Mouse (Mus musculus) lung, embryonic 16.5 days (tissue): ENCODE measurements at regions not wholly inside any gene's neighbourhood (a gene's known extent, or its start where the extent isn't known, plus 50 kb on each side); places are given as distances from the start of the nearest gene placed in this dataset.
A peak's percentile ranks its signal among the peaks of the same experiment; 100 is the strongest.

Experiments
- ATAC-seq: fragments of 200-750 bp; cut with Nextera tagmentation; 2 replicates; pipeline ENCODE4 v1.8.0; 2017; ENCODE audit warnings: low read depth, mild to moderate bottlenecking, moderate library complexity
- H3K27ac ChIP-seq: fragments of 300-500 bp; sonication (generic); 2 replicates; pipeline ENCODE4 v1.5.1; 2014; ENCODE audit warnings: mild to moderate bottlenecking, control low read depth, low read length
- H3K27me3 ChIP-seq: fragments of 300-500 bp; sonication (generic); 2 replicates; pipeline ENCODE4 v1.6.1; 2014; ENCODE audit warnings: low read depth, low read length, mixed read lengths; ENCODE audit not compliant: control insufficient read depth, insufficient read depth
- H3K36me3 ChIP-seq: fragments of 300-500 bp; sonication (generic); 2 replicates; pipeline ENCODE4 v1.6.1; 2014; ENCODE audit warnings: low read length; ENCODE audit not compliant: control insufficient read depth, insufficient read depth
- H3K4me1 ChIP-seq: fragments of 300-500 bp; sonication (generic); replicated peaks from 2 replicates; pipeline ENCODE4 v1.6.1; 2014; ENCODE audit warnings: low read length, mixed read lengths; ENCODE audit not compliant: control insufficient read depth, insufficient read depth
- H3K4me2 ChIP-seq: fragments of 300-500 bp; sonication (generic); 2 replicates; pipeline ENCODE4 v1.6.1; 2014; ENCODE audit warnings: low read depth, low read length, control low read depth
- H3K4me3 ChIP-seq: fragments of 300-500 bp; sonication (generic); 2 replicates; pipeline ENCODE4 v1.5.1; 2014; ENCODE audit warnings: mild to moderate bottlenecking, low read length, control low read depth
- H3K9ac ChIP-seq: fragments of 300-500 bp; sonication (generic); 2 replicates; pipeline ENCODE4 v1.6.1; 2014; ENCODE audit warnings: low read length, control low read depth
- H3K9me3 ChIP-seq: fragments of 300-500 bp; sonication (generic); 2 replicates; pipeline ENCODE4 v1.6.1; 2016; ENCODE audit warnings: low read length; ENCODE audit not compliant: control insufficient read depth
- WGBS: fragments of 180-500 bp; shearing (Covaris S2); extraction: QIAGEN DNeasy Blood & Tissue Kit; methylation state at CpG from one replicate; pipeline ENCODE4 v1.1.7; 2014; 5-methylcytosine and 5-hydroxymethylcytosine counted together

DNA sequence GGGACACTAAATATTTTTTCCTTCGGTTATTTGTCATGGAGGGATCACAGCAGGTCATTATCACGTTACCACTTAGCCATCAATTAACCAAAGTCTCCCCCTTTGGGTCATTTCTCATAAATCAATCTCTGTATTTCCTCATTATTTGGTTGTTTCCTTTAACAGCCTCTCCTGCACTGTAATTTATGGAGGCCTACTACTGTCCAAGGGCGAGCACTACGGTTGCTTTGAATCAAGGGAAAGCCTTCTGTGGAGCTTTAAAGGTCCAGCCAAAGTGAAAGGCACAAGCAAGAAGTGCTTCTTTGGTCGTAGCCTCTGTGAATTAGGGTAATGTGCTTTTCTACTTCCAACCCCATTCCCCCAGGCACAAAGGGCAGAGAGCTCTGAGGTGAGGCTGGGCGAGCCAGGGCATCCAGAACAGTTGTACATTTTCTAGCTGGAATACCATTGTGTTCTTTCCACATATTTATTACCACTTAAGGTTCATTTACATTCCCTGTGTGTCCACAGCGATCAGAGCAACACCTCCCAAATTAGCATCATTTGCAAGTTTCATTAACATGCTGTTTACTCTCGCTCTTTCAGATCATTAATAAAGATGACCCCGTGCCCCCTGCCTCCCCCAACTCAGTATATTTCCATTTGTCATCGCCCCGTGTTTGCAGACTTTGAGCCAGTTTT is 207.5 kb upstream of the Ppp2r3a start:
- no peaks in the 10 kb centered on the region for H3K27me3 ChIP-seq
- no peak overlapping the region for H3K4me3 ChIP-seq
- no peak overlapping the region for H3K4me2 ChIP-seq
- H3K9ac ChIP-seq: no peak overlapping the region
- 63% methylated on average over 11 of the region's 11 CpGs for WGBS
- H3K27ac ChIP-seq: no peak overlapping the region
- no peaks in the 10 kb centered on the region for H3K36me3 ChIP-seq
- H3K4me1 ChIP-seq: no peaks in the 10 kb centered on the region
- no peak for ATAC-seq
- no peaks in the 10 kb centered on the region for H3K9me3 ChIP-seq

DNA sequence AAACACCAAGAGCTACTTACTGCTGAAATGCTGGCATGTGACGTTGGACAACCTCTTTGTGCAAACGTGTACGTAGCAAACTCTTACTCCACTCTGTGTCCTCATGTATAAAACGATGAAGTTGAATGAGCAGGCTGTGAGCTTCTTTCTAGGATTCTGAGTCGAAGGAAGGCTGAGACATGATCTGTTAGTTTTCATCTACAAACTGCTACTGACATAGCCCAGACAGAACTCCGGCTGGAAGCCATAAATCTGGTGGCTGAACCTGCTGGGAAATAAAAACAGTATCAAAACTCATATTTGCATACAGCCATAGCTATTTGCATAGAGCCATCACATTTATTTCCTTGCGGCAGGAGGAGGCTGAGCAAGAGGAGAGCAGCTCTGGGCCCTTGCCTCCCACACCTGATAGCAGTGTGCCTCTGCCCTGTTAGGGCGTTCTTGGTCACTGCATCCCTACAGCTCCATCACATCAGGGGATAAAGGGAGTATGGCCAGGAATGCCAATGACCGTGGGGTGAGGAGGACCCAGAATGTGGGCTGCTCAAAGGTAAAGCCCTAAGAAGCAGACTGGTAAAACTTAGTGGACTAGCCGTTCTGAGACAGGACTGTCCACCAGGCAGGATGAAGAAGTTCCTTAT is 206.8 kb upstream of the Ppp2r3a start:
- H3K9me3 ChIP-seq: no peaks in the 10 kb centered on the region
- H3K27me3 ChIP-seq: no peaks in the 10 kb centered on the region
- no peaks in the 10 kb centered on the region for H3K4me1 ChIP-seq
- 61% methylated on average over 10 of the region's 10 CpGs for WGBS
- H3K4me2 ChIP-seq: no peak overlapping the region
- H3K36me3 ChIP-seq: no peaks in the 10 kb centered on the region
- ATAC-seq: no peak
- no peak overlapping the region for H3K4me3 ChIP-seq
- no peak overlapping the region for H3K27ac ChIP-seq
- H3K9ac ChIP-seq: no peak overlapping the region

DNA sequence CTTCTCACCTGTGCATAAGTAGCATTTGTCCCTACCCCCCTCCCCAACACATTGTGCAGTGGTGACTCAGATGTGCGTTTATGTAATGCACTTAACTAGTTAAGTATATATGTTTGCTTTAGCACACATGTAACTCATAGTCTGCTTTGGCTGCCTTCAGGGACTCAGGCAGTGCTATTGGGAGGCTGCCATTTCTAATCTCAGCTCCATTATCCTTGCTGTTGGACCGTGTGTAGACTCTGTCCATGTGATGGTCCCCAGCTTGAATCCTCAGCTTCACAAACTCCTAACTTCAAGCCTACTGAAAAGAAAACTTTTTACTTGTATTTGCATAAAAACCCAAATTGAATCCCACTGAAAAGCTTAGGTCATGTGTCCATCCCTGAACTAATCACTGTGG is 194.7 kb upstream of the Ppp2r3a start:
- Histone ChIP-seq H3K9ac (no peak overlapping the region), H3K4me1 (no peaks in the 10 kb centered on the region; the same call in 1 of the 2 replicates), H3K9me3 (no peaks in the 10 kb centered on the region), H3K27ac (no peak overlapping the region), H3K27me3 (no peaks in the 10 kb centered on the region), H3K4me3 (no peak overlapping the region), H3K4me2 (no peak overlapping the region), H3K36me3 (no peaks in the 10 kb centered on the region)
- no peak for ATAC-seq
- 69% methylated on average over 2 of the region's 2 CpGs for WGBS

GRCm38 (mm10) chr9:101445764-101446163 is 194.2 kb upstream of the Ppp2r3a start:
- WGBS: 60% methylated on average over 5 of the region's 5 CpGs
- ATAC-seq: peak; percentile 82
- no peak overlapping the region for H3K4me2 ChIP-seq
- H3K4me3 ChIP-seq: no peak overlapping the region
- H3K36me3 ChIP-seq: no peaks in the 10 kb centered on the region
- H3K4me1 ChIP-seq: no peaks in the 10 kb centered on the region; the same call in 1 of the 2 replicates
- H3K9ac ChIP-seq: no peak overlapping the region
- H3K27ac ChIP-seq: no peak overlapping the region
- no peaks in the 10 kb centered on the region for H3K9me3 ChIP-seq
- H3K27me3 ChIP-seq: no peaks in the 10 kb centered on the region

DNA sequence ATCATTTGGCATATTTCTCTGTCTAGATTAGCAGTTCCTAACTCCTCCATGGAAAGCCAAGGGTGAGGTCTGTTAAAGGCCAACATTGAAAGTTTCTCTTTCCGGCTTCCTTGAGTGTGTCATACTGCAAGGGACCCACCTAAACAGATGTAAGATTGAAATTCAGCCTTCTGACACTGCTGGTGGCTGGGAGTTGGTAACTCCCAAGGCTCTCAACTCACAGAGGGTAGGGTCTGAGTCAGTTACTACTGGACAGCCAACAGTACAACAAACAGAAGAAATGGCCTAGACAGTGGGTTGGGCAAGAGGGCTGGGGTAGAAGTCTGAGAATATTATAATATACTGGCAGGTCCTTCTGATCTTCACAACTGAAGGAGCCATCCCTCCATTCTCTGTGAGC is 193.7 kb upstream of the Ppp2r3a start:
- H3K27me3 ChIP-seq: no peaks in the 10 kb centered on the region
- no peaks in the 10 kb centered on the region; the same call in 1 of the 2 replicates for H3K4me1 ChIP-seq
- whole genome bisulfite sequencing: 67% methylated on average over 1 of the region's 1 CpGs
- H3K4me3 ChIP-seq: no peak overlapping the region
- H3K9ac ChIP-seq: no peak overlapping the region
- H3K36me3 ChIP-seq: no peaks in the 10 kb centered on the region
- no peak overlapping the region for H3K27ac ChIP-seq
- no peak for ATAC-seq
- no peak overlapping the region for H3K4me2 ChIP-seq
- no peaks in the 10 kb centered on the region for H3K9me3 ChIP-seq

- Histone ChIP-seq H3K4me2 (no peak overlapping the region), H3K4me1 (no peaks in the 10 kb centered on the region), H3K9me3 (no peaks in the 10 kb centered on the region), H3K9ac (no peak overlapping the region), H3K27me3 (no peaks in the 10 kb centered on the region), H3K4me3 (no peak overlapping the region), H3K27ac (no peak overlapping the region), H3K36me3 (no peaks in the 10 kb centered on the region)
- no peak for ATAC-seq
- 84% methylated on average over 6 of the region's 6 CpGs for WGBS
These were observed 188.3 kb upstream of the Ppp2r3a start for GRCm38 (mm10) chr9:101439856-101440255.

GRCm38 (mm10) chr9:101438564-101439180 is 187.1 kb upstream of the Ppp2r3a start:
- Histone ChIP-seq H3K27ac (no peak overlapping the region), H3K27me3 (no peaks in the 10 kb centered on the region), H3K4me1 (no peaks in the 10 kb centered on the region), H3K4me2 (no peak overlapping the region), H3K36me3 (no peaks in the 10 kb centered on the region), H3K4me3 (no peak overlapping the region), H3K9ac (no peak overlapping the region), H3K9me3 (no peaks in the 10 kb centered on the region)
- ATAC-seq: no peak
- WGBS: 57% methylated on average over 12 of the region's 12 CpGs

DNA sequence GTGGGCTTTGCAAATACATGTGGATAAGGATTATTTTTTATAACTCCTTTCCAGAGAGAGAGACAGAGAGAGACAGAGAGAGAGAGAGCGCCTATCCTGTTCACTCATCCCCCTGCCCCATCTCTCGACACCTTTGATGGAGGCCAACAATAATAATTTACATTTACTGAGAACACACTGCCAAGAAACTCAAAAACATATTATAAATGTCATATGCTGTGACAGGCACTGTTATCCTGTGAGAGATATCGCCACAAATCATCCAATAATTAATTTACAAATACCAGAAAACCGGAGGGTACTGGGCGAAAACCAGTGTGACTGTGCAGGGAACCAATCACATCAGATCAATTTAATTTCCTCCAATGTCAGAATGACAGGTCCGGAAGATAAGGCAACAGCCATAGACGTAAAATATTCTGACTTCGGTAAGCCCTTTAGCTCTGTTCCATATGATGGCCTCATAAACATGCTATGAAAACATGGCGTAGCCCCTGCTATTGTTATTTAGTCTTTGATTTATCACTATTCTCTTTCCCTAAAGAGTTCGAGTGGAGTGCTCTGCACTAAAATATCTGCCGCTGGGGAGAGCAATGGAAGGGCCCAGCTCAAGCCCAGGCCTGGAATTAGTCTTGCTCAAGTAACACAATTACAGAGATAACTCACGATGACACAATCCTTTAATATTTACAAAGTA is 173.5 kb upstream of the Ppp2r3a start:
- H3K27ac ChIP-seq: no peak overlapping the region
- H3K4me3 ChIP-seq: no peak overlapping the region
- H3K9ac ChIP-seq: no peak overlapping the region
- 48% methylated on average over 12 of the region's 12 CpGs for WGBS
- ATAC-seq: peak; percentile 62
- H3K4me2 ChIP-seq: no peak overlapping the region
- H3K27me3 ChIP-seq: no peaks in the 10 kb centered on the region
- H3K9me3 ChIP-seq: no peaks in the 10 kb centered on the region
- no peaks in the 10 kb centered on the region for H3K36me3 ChIP-seq
- peaks cover 2% of the 10 kb centered on the region; the same call in 1 of the 2 replicates for H3K4me1 ChIP-seq

DNA sequence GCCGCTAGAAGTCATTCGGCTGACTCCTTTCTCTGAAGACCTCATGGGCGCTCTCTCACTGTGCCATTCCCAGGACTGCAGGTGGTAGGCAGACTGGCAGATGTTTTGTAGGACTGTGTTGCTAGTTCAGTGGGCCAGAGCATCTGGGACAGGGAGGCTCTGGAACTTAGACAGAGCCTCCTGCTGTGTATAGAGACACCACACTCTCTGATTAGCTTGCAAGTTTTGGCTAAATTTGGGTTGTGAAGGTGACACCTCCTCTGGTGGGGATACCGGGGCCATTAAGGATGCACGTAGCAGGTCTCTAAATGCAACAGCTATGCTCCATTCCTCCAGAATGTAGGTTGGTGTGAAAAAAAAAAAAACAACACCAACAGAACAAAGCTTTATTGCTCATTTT is 171.4 kb upstream of the Ppp2r3a start:
- H3K4me2 ChIP-seq: no peak overlapping the region
- H3K4me3 ChIP-seq: no peak overlapping the region
- H3K36me3 ChIP-seq: no peaks in the 10 kb centered on the region
- peaks cover 2% of the 10 kb centered on the region; the same call in 1 of the 2 replicates for H3K4me1 ChIP-seq
- no peak overlapping the region for H3K9ac ChIP-seq
- no peaks in the 10 kb centered on the region for H3K9me3 ChIP-seq
- no peak overlapping the region for H3K27ac ChIP-seq
- no peaks in the 10 kb centered on the region for H3K27me3 ChIP-seq
- no peak for ATAC-seq
- 92% methylated on average over 5 of the region's 5 CpGs for WGBS
